Mouse (Mus musculus) splenic B cell, adult 2 months (primary cell): Measurements from ENCODE around the gene Mtcl1.

ENCODE experiments used
- DNase-seq: peaks from one replicate; pipeline ENCODE4 v3.0.0-alpha.2; 2011; ENCODE audit warnings: low read depth, low spot score
- H3K27me3 ChIP-seq: 2 replicates; pipeline ENCODE4 v1.6.1; 2012; ENCODE audit warnings: mild to moderate bottlenecking, low read length, moderate library complexity, mixed read lengths; ENCODE audit not compliant: control insufficient read depth, poor library complexity, insufficient read depth, severe bottlenecking
- H3K36me3 ChIP-seq: 2 replicates; pipeline ENCODE4 v1.6.1; 2012; ENCODE audit warnings: mild to moderate bottlenecking, low read length, moderate library complexity, mixed read lengths; ENCODE audit not compliant: control insufficient read depth, poor library complexity, insufficient read depth, severe bottlenecking

Mtcl1 gene

GRCm38 (mm10) chr17:66368127-66368526 is 81.4 kb downstream of the Mtcl1 start:
- Histone ChIP-seq H3K27me3 (no peaks in the 10 kb centered on the region), H3K36me3 (no peaks in the 10 kb centered on the region)
- no peak for DNase-seq

DNA sequence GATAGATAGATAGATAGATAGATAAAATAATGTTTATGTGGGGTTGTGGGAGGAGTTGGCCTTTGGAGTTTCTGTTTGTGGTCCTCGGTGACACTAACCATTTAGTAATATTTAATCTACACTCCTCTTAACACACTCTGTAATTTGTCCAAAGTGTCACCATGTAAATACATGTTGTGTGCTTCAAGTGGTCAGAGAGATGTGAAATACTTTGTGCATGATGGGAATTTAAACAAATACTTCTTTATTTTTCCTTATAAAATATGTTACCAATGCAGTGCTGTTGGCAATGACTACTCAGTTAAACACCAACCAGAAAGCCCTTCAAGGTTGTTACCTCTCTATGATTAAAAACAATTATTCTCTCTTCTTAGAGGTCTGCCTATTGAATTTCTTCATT is 83.9 kb downstream of the Mtcl1 start:
- Histone ChIP-seq H3K27me3 (no peaks in the 10 kb centered on the region), H3K36me3 (no peaks in the 10 kb centered on the region)
- DNase-seq: no peak

DNA sequence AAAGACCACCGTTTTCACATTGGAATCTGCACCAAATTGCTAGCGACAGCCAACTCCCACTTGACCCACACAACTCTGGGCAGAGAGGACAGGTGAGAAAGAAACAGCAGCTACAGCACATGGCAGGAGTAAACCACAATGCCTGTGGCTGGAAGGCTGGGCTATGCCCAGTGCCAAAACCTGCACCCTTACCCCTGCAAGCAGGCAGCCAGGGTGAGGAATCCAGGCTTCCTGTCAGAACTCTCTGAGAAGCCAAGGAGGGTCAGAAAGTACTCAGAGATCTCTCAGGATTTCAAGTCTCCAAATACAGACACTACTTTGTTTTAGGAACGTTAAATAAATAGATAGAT is 84.3 kb downstream of the Mtcl1 start:
- no peak for DNase-seq
- Histone ChIP-seq H3K36me3 (no peaks in the 10 kb centered on the region), H3K27me3 (no peaks in the 10 kb centered on the region)

- no peaks in the 10 kb centered on the region for H3K36me3 ChIP-seq
- no peak for DNase-seq
- no peaks in the 10 kb centered on the region for H3K27me3 ChIP-seq
Observed at GRCm38 (mm10) chr17:66364525-66365292, 84.8 kb downstream of the Mtcl1 start.

DNA sequence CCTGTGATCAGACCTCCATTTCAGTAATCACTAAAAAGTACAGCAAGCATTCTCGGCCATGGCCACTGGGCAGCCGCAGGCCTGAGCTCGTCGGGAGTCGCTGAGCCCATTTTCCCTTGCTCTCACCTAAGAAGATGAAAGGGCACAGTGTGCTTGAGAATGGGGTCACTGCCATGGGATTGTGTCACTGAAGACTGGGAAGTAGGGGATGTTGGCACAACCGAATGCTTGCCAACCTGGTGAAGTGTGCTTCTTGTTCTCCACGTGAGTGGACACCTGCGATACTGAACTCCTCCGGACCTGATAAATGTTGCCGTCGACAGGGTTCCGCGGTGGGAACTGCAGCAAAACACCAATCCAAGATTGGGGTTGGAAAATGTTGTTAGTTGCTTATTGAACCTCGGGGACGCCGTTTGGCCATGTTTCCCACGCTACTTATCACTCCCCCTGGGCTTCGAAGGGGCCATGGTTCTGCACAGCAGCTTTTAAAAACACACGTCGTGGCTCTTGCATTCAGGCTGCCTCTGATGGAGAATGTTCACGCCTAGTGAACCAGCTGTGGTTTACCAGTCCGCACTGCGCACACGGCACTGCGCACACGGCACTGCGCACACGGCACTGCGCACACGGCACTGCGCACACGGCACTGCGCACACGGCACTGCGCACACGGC is 85.6 kb downstream of the Mtcl1 start:
- Histone ChIP-seq H3K27me3 (no peaks in the 10 kb centered on the region), H3K36me3 (no peaks in the 10 kb centered on the region)
- no peak for DNase-seq

DNA sequence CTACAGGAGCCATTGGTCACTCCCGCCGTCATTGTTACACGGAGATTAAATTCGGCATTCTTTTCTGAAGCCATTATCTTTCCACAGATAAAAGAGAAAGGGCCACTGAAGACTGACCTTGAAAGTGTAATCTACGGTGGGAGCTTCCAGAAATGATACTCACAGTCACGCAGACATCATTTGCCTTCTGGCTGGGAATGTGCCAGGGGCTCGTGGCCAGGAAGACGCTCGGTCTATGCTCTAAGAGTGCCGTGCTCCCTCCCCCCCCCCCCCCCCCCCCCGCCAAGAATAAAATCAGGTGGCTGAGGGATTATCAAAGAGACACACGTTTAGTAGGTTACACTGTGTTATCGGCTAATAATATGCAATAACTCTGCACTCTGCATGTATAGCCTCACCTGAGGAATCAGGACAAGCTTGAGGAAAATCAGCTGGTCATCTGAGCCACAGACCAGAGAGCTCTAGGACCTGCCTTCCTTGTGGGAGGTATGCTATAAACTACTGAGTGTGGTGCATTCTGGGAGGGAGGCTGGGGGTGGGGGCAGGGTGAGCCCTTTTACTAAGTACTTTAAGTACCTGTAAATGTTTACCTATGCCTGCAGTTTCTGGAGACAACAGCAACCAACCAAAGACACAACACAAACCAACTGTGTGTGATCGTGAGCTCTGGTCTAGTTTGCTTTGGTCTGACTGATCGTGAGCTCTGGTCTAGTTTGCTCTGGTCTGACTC is 87.1 kb downstream of the Mtcl1 start:
- no peak for DNase-seq
- no peaks in the 10 kb centered on the region for H3K27me3 ChIP-seq
- H3K36me3 ChIP-seq: no peaks in the 10 kb centered on the region

DNA sequence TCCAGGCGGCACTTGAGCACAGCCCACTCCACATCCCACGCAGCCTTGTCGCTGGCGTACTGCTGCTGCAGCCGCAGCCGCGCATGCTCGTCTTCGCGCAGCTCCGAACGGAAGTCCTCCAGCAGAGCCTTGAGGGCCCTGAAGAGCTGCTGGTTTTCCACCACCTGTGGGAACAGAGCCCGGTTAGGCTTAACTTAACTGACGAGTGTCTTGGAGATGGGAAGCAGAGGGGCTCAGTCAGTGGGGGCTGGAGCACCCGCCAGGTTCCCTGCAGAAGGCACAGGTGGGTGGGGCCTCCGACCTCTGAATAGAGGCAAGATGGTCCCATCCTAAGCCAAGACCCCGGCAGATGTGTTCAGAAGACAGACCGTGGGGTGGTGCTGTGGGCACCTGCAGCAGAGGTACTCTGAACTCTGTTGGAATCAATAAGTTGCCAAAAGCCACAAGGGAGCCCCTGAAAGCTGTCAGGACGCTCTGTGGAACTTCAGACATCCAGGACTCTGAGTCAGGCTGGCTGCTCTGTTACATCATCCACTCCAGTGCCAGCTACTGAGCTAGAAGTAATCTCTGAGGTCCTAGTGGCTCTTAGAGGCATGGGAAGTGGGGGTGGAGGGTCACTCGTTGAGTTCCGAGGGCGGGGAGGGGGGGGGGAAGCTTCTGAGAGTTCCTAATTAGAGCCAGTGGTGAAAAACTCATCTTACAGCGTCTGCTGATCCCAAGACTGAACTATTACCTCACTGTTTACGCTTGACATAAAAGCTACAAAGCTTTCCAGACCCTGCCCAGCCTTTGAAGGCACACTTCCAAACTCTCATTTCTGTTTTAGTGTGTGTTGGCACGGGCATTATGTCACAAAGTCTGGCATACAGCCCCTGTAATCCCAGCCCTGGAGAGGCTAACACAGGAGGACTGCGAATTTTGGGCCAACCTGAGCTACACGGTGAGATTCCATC is 91.2 kb downstream of the Mtcl1 start:
- no peaks in the 10 kb centered on the region for H3K27me3 ChIP-seq
- DNase-seq: no peak
- H3K36me3 ChIP-seq: no peaks in the 10 kb centered on the region

- H3K36me3 ChIP-seq: no peaks in the 10 kb centered on the region
- DNase-seq: no peak
- no peaks in the 10 kb centered on the region for H3K27me3 ChIP-seq
Observed at GRCm38 (mm10) chr17:66357171-66358025, 92.2 kb downstream of the Mtcl1 start.

- no peak for DNase-seq
- no peaks in the 10 kb centered on the region for H3K27me3 ChIP-seq
Observed at GRCm38 (mm10) chr17:66353907-66354306, 95.6 kb downstream of the Mtcl1 start.

GRCm38 (mm10) chr17:66352847-66353643 is 96.5 kb downstream of the Mtcl1 start:
- DNase-seq: no peak
- H3K27me3 ChIP-seq: no peaks in the 10 kb centered on the region
- H3K36me3 ChIP-seq: no peaks in the 10 kb centered on the region

More at GRCm38 (mm10) chr17:66353907-66354306, 95.6 kb downstream of the Mtcl1 start:
- no peaks in the 10 kb centered on the region for H3K36me3 ChIP-seq

DNA sequence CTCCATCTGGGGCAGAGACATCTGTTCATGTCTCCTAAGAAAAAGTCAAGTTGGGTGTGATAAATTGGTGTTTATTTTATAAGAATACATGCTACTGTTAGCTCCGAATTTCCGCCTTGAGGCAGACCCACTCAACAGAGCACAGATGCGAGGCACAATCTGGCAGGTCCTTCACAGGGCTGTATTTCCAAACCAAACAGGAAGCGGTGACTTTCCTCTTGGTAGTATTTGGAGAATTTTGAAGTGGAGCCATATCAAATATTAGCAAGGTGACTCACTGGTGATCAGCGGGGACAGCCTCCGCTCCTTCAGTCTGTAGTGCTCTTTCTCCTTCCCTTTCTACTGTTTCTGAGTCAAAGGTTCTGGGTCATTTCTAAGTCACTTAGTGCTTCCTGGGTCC is 97.3 kb downstream of the Mtcl1 start:
- H3K36me3 ChIP-seq: no peaks in the 10 kb centered on the region
- no peaks in the 10 kb centered on the region for H3K27me3 ChIP-seq
- DNase-seq: no peak

DNA sequence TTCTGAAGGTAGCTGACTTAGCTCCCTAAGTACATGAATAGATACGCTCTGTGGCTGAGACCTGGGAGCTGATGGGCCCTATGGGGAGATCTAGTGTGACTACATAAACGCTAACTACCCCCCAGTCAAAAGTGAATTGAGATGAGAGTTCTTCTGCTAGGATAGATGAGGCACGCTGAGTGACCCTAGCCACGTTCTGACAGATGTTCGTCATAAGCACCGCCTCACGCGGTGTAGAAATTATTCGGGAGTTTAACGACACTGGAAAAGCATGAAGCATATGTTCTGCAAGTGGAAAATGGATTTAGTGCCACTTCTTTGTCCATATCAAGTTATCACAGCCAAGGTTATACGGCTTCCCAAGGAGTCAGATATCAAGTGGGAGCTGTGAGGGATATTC is 98.9 kb downstream of the Mtcl1 start:
- Histone ChIP-seq H3K36me3 (no peaks in the 10 kb centered on the region), H3K27me3 (no peaks in the 10 kb centered on the region)
- DNase-seq: no peak

DNA sequence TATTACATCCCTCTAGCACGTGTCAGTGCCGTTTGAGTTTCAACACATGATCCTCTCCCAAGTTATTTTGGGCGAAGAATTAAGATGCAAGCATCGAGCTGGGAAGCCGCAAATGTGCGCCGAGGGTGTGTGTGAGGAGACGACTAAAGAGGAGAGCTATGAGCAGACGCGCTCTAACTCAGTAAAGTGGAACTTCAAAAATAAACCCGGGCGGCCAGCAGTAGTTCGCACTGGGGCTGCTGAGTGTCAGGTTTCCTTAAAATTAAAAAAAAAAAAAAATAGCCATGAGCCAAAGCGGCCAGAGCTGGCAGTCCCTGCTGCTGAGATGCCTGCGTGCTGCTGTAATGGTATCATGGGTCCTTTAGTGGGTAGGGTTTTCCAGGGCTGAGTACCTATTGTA is 99.4 kb downstream of the Mtcl1 start:
- DNase-seq: no peak
- no peaks in the 10 kb centered on the region for H3K36me3 ChIP-seq
- H3K27me3 ChIP-seq: no peaks in the 10 kb centered on the region
